Mouse (Mus musculus) brain, embryonic 14.5 days (tissue): ENCODE data around the gene Sh2b1.

Experiments
- CTCF ChIP-seq: fragments of 200-500 bp; IDR thresholded peaks from 2 replicates; pipeline ENCODE4 v1.5.1; 2012; ENCODE audit warnings: inconsistent platforms, mild to moderate bottlenecking, moderate library complexity, borderline replicate concordance; ENCODE audit not compliant: insufficient read depth, insufficient read length; ENCODE audit errors: extremely low read depth
- POLR2A ChIP-seq: fragments of 200-500 bp; IDR thresholded peaks from 2 replicates; pipeline ENCODE4 v1.6.1; 2012; ENCODE audit warnings: mild to moderate bottlenecking, inconsistent platforms, borderline replicate concordance; ENCODE audit not compliant: poor library complexity, insufficient read depth, insufficient read length, severe bottlenecking; ENCODE audit errors: extremely low read depth

GRCm38 (mm10) chr7:126497966-126498365 is 22.7 kb upstream of the Sh2b1 start:
- TF ChIP-seq POLR2A (no peak), CTCF (no peak)
